Mouse (Mus musculus) cortical plate, adult 2 months (tissue): ENCODE measurements around the gene Slitrk1.

Experiments
- CTCF ChIP-seq: fragments of 200-500 bp; IDR thresholded peaks from 2 replicates; pipeline ENCODE4 v1.5.1; 2011; ENCODE audit warnings: mild to moderate bottlenecking, control low read depth, low read length; ENCODE audit not compliant: insufficient read depth; ENCODE audit errors: extremely low read depth
- POLR2A ChIP-seq: fragments of 200-500 bp; IDR thresholded peaks from 2 replicates; pipeline ENCODE4 v1.6.1; 2011; ENCODE audit warnings: mild to moderate bottlenecking, low read length, control low read depth; ENCODE audit not compliant: insufficient read depth; ENCODE audit errors: extremely low read depth

- no peak for TF ChIP-seq CTCF
- no peak for TF ChIP-seq POLR2A
Measured at GRCm38 (mm10) chr14:108864631-108865030, 49.3 kb downstream of the Slitrk1 start.
